20 mouse cellular contexts compared by ENCODE assay signal in the genomic region with DNA sequence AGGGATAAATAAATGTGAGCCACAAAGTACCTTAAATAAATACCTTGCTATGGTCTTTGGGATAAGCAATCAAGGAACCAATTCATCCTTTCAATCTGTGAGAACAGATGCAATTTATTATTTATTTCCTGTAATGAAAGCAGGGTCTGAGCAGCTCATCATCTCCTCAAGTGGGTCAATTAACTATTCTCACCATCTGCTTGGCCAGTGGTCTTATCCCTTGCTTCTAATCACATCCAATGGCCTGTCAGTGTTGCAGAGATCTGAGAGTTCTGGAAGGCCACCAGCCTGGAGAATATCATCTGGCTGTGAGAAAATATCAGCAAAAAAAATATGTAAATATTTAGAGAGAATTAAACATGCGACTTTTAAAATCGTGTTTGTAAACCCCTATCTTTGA.
A peak's percentile ranks its signal among the peaks of the same experiment; 100 is the strongest.
DNase-seq lines count a peak whose midpoint lies in the region; ATAC-seq lines count a peak whose summit lies in the region.
"Had no signal": no experiment of that assay in that cellular context is flagged by ENCODE, and none has a peak within 500 bp of the region (broad histone marks: within the 10 kb centered on the region; RNA-seq: fewer than 3 reads in every experiment).

No protein-coding gene starts in this region.

- intact Hi-C loops in heart, postnatal 14 days (cut with DNase I) = no loop called here

- H3K36me3 ChIP-seq in midbrain, embryonic 13.5 days = no peaks in the 10 kb centered on the region
- H3K36me3 ChIP-seq in midbrain, embryonic 16.5 days (ENCODE audit: control insufficient read depth, insufficient read depth, low read length) = no peaks in the 10 kb centered on the region
- H3K36me3 ChIP-seq: embryonic facial prominence, embryonic 13.5 days; embryonic facial prominence, embryonic 15.5 days; forebrain, embryonic 10.5 days; forebrain, embryonic 12.5 days had no signal

- no peaks in the 10 kb centered on the region for H3K4me1 ChIP-seq in midbrain, embryonic 13.5 days (replicated peaks)
- no peaks in the 10 kb centered on the region for H3K4me1 ChIP-seq in midbrain, embryonic 16.5 days (ENCODE audit: control insufficient read depth, insufficient read depth, low read length)
- H3K4me1 ChIP-seq: embryonic facial prominence, embryonic 13.5 days; embryonic facial prominence, embryonic 15.5 days; forebrain, embryonic 10.5 days; forebrain, embryonic 12.5 days had no signal

- WGBS in midbrain, embryonic 13.5 days = 86% methylated on average over 2 of the region's 2 CpGs
- WGBS in midbrain, embryonic 16.5 days = 89% methylated on average over 2 of the region's 2 CpGs

- H3K4me2 ChIP-seq in midbrain, embryonic 13.5 days (replicated peaks) = no peak overlapping the region
- no peak overlapping the region for H3K4me2 ChIP-seq in midbrain, embryonic 16.5 days (ENCODE audit: low read length)
- H3K4me2 ChIP-seq: embryonic facial prominence, embryonic 13.5 days; embryonic facial prominence, embryonic 15.5 days; forebrain, embryonic 12.5 days had no signal

- no peaks in the 10 kb centered on the region for H3K9me3 ChIP-seq in midbrain, embryonic 13.5 days
- no peaks in the 10 kb centered on the region for H3K9me3 ChIP-seq in midbrain, embryonic 16.5 days (replicated peaks; ENCODE audit: control insufficient read depth, low read length, poor library complexity, severe bottlenecking)
- H3K9me3 ChIP-seq: embryonic facial prominence, embryonic 13.5 days; embryonic facial prominence, embryonic 15.5 days; forebrain, embryonic 10.5 days; forebrain, embryonic 12.5 days had no signal

- no peak overlapping the region for H3K27ac ChIP-seq in midbrain, embryonic 13.5 days
- no peak overlapping the region for H3K27ac ChIP-seq in midbrain, embryonic 16.5 days (ENCODE audit: low read length)
- H3K27ac ChIP-seq: embryonic facial prominence, embryonic 13.5 days; embryonic facial prominence, embryonic 15.5 days; forebrain, embryonic 10.5 days; forebrain, embryonic 12.5 days had no signal

- peak; percentile 40 for DNase-seq in retina, embryonic 14.5 days (ENCODE audit: low spot score)
- no peak for DNase-seq in heart, postnatal 14 days
- no peak for DNase-seq in lung, postnatal 10 days
- DNase-seq: adrenal gland, adult 2 months; adrenal gland, postnatal 10 days; adrenal gland, postnatal 25 days; cerebellum, adult 11-12 months; cerebellum, adult 2 months; cerebellum, adult 9-10 months; cerebellum, postnatal 36 days; embryo, embryonic 11 days had no signal

- no peak overlapping the region for H3K4me3 ChIP-seq in midbrain, embryonic 13.5 days (replicated peaks)
- H3K4me3 ChIP-seq in midbrain, embryonic 16.5 days (ENCODE audit: low read depth, low read length) = no peak overlapping the region
- H3K4me3 ChIP-seq: embryonic facial prominence, embryonic 13.5 days; embryonic facial prominence, embryonic 15.5 days; erythroblast, embryonic 14.5 days; forebrain, embryonic 10.5 days; forebrain, embryonic 12.5 days had no signal

- H3K27me3 ChIP-seq in midbrain, embryonic 13.5 days = no peaks in the 10 kb centered on the region
- H3K27me3 ChIP-seq in midbrain, embryonic 16.5 days (ENCODE audit: control insufficient read depth, insufficient read depth, low read depth, low read length) = no peaks in the 10 kb centered on the region
- H3K27me3 ChIP-seq: embryonic facial prominence, embryonic 13.5 days; embryonic facial prominence, embryonic 15.5 days; forebrain, embryonic 12.5 days had no signal

- peak; percentile 55; the same call in 1 of the 2 replicates for ATAC-seq in midbrain, embryonic 13.5 days
- no peak for ATAC-seq in midbrain, embryonic 16.5 days
- ATAC-seq: forebrain, embryonic 14.5 days; forebrain, embryonic 16.5 days had no signal

- no peak overlapping the region for H3K9ac ChIP-seq in midbrain, embryonic 13.5 days (replicated peaks)
- no peak overlapping the region for H3K9ac ChIP-seq in midbrain, embryonic 16.5 days (ENCODE audit: low read depth, low read length)
- H3K9ac ChIP-seq: embryonic facial prominence, embryonic 13.5 days; embryonic facial prominence, embryonic 15.5 days; forebrain, embryonic 12.5 days had no signal
